Mouse (Mus musculus): ENCODE results near the gene Olfr1564. TPM values are rescaled to one million over a fixed set of nuclear protein-coding genes. Genes with fewer than 3 reads are reported as not detected.
"Not testable (repeated sequence)": the region's sequence is repeated elsewhere in the genome, so short reads cannot be mapped to it uniquely, and the experiment has no call there.

The Olfr1564 gene
- total RNA-seq (2014; rRNA removed) (0.21 and 1.2 TPM in 2 replicates), polyA plus RNA-seq (2015; fragmentation: Nextera tagmentation; extraction: Ambion mirVana) (not detected in 2 replicates)

DNA sequence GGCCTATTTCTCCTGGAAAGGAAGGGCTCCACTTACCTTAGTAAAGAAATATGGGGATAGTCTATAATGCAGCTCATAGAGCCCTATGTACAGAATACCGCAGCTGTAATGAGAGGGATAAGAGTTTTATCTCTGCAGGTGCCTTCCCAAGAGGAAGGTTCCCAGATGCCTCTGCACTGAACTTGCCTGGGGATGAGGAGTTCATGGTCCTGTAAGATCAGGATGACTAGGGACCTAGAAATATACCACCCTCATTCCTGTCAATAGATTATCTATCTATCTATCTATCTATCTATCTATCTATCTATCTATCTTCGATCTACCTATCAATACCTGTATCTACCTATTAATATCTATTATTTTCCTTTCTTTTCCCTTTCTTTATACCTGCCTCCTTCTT lies at the start of gene Olfr1564:
Olfr1564 (minus strand) TSS at position 101 of the 400 bp plus-strand sequence.
- no peak for DNase-seq (ENCODE audit: low spot score)
- H3K36me3 ChIP-seq (ENCODE audit: insufficient read depth, low read length), result no peaks in the 10 kb centered on the region
- 90% methylated on average over 2 of the region's 2 CpGs for WGBS
- no peak within 1 kb of the TSS for H3K27ac ChIP-seq
- peaks cover 11% of the 10 kb centered on the region; the same call in 1 of the 2 replicates for H3K9me3 ChIP-seq (ENCODE audit: low read length)
- H3K27me3 ChIP-seq (ENCODE audit: insufficient read depth, low read length), result no peaks in the 10 kb centered on the region
- H3K4me1 ChIP-seq (ENCODE audit: insufficient read depth, low read length), result no peaks in the 10 kb centered on the region
- ATAC-seq, result no peak
- H3K4me3 ChIP-seq (ENCODE audit: low read length), result no peak within 1 kb of the TSS
- no peak within 1 kb of the TSS for H3K9ac ChIP-seq (replicated peaks; ENCODE audit: low read length)
- H3K4me2 ChIP-seq (ENCODE audit: low read depth, low read length), result no peak within 1 kb of the TSS
- no peak for TF ChIP-seq CTCF (IDR thresholded peaks at IDR 0.05; ENCODE audit: low read depth)

GRCm38 (mm10) chr17:33268907-33269306 lies 47.4 kb upstream of the Olfr1564 start:
- H3K4me2 ChIP-seq (ENCODE audit: low read depth, low read length), result no peak overlapping the region
- no peaks in the 10 kb centered on the region for H3K9me3 ChIP-seq (ENCODE audit: low read length)
- 89% methylated on average over 9 of the region's 9 CpGs for WGBS
- no peak overlapping the region for H3K4me3 ChIP-seq (ENCODE audit: low read length)
- H3K36me3 ChIP-seq (ENCODE audit: insufficient read depth, low read length), result no peaks in the 10 kb centered on the region
- no peak for ATAC-seq
- DNase-seq (ENCODE audit: low spot score), result no peak
- H3K27me3 ChIP-seq (ENCODE audit: insufficient read depth, low read length), result no peaks in the 10 kb centered on the region; the same call in 1 of the 2 replicates
- no peak for TF ChIP-seq CTCF (IDR thresholded peaks at IDR 0.05; ENCODE audit: low read depth)
- H3K4me1 ChIP-seq (ENCODE audit: insufficient read depth, low read length), result no peaks in the 10 kb centered on the region
- H3K9ac ChIP-seq (replicated peaks; ENCODE audit: low read length), result no peak overlapping the region
- no peak overlapping the region for H3K27ac ChIP-seq

DNA sequence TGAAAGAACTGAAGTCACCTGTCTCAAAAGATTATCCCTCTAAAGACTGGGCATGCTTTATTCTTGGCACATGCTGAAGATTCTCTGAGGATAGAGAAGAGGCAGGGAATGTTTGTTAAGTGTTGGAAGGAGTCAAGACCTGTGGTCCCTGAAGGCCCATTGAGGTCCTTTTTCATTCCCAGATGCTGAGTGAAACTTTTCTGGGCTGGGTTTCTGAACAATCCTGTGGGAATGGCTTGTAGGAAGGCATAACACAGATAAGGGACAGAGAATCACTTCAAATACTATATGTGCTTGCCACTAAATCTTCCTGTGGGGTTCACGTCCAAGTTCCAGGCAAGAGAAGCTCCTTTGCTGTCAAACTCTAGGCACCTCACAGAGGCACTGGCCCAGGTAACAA lies 42.9 kb upstream of the Olfr1564 start, which contains the start of gene Olfr63:
Olfr63 (plus strand) TSS at position 301 of the 400 bp plus-strand sequence.
- TF ChIP-seq CTCF (IDR thresholded peaks at IDR 0.05; ENCODE audit: low read depth), result no peak
- WGBS, result 81% methylated on average over 1 of the region's 1 CpGs
- DNase-seq (ENCODE audit: low spot score), result no peak
- Histone ChIP-seq H3K4me1 (ENCODE audit: insufficient read depth, low read length) (no peaks in the 10 kb centered on the region), H3K9ac (replicated peaks; ENCODE audit: low read length) (no peak within 1 kb of the TSS), H3K36me3 (ENCODE audit: insufficient read depth, low read length) (no peaks in the 10 kb centered on the region), H3K27me3 (ENCODE audit: insufficient read depth, low read length) (no peaks in the 10 kb centered on the region; the same call in 1 of the 2 replicates), H3K4me3 (ENCODE audit: low read length) (no peak within 1 kb of the TSS), H3K4me2 (ENCODE audit: low read depth, low read length) (no peak within 1 kb of the TSS), H3K9me3 (ENCODE audit: low read length) (no peaks in the 10 kb centered on the region), H3K27ac (no peak within 1 kb of the TSS)
- ATAC-seq, result no peak

DNA sequence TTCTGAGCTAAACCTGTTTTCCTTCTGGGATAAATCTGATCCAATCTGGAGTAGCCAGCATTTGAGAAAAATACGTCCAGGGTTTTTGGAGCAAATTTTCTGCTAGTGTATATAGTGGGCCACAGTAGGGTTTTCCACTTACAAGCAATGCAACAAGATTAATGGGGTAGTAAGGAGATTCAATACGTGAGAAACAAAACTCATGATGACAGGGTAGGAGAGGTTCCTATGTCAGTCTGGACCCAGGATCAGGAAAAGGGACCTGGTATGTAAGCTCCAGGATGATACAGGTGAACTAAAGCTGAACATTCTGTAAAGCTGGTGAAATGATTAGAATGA lies 33.8 kb upstream of the Olfr1564 start:
- H3K36me3 ChIP-seq (ENCODE audit: insufficient read depth, low read length); H3K4me1 ChIP-seq (ENCODE audit: insufficient read depth, low read length); H3K4me3 ChIP-seq (ENCODE audit: low read length); ATAC-seq; H3K4me2 ChIP-seq (ENCODE audit: low read depth, low read length); DNase-seq (ENCODE audit: low spot score); H3K27ac ChIP-seq; H3K27me3 ChIP-seq (ENCODE audit: insufficient read depth, low read length); H3K9ac ChIP-seq (replicated peaks; ENCODE audit: low read length); H3K9me3 ChIP-seq (ENCODE audit: low read length): not testable (repeated sequence)
- no CpG with 5 or more reads among the region's 2 CpGs for WGBS

DNA sequence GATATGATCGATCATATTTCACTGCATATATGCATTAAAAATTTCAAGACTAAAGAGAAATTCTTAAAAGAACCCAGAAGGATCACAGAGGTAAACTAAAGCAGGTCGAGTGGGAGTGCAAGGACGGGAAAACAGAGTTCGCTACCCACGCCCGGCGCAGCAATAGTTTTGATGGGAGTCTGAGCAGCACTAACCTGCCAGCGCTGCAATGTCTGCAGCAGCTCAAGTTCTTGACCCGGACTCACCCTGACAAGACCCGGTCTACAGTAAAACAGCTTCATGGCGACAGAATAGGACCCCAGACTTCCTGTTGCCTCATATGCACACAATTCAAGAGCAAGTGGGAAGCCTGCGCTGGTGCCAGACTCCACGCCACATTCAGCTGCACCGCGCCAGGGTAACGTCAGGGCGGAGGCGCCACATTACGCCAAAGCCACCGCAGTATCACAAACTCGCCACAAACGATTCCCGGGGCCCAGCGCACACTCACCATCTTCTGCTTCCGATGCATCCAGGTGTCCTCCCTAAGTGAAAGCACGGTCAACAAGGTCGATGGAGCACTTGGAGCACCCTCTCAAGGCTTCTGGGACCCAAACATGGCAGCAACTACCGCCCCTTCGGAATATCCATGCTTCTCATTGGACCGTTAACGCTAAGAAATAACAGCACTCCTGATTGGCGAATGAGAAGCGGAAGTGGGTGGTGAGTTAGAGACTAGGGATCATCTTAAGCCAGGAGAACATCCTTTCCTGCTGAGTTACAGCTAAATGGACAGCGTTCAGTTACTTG lies 33.2 kb upstream of the Olfr1564 start, which contains the start of gene Zfp955a:
Zfp955a (minus strand) TSS at position 616 of the 789 bp plus-strand sequence.
- H3K27me3 ChIP-seq (ENCODE audit: insufficient read depth, low read length); H3K4me1 ChIP-seq (ENCODE audit: insufficient read depth, low read length); H3K9ac ChIP-seq (replicated peaks; ENCODE audit: low read length); H3K27ac ChIP-seq; H3K9me3 ChIP-seq (ENCODE audit: low read length); DNase-seq (ENCODE audit: low spot score); H3K4me3 ChIP-seq (ENCODE audit: low read length); H3K36me3 ChIP-seq (ENCODE audit: insufficient read depth, low read length): not testable (repeated sequence)
- 0 out of 2 replicates have a peak within 1 kb of the TSS, but pooled peaks have one; percentile 13 for H3K4me2 ChIP-seq (ENCODE audit: low read depth, low read length)
- 63% methylated on average over 1 of the region's 34 CpGs for WGBS
- peak; percentile 100 for ATAC-seq

DNA sequence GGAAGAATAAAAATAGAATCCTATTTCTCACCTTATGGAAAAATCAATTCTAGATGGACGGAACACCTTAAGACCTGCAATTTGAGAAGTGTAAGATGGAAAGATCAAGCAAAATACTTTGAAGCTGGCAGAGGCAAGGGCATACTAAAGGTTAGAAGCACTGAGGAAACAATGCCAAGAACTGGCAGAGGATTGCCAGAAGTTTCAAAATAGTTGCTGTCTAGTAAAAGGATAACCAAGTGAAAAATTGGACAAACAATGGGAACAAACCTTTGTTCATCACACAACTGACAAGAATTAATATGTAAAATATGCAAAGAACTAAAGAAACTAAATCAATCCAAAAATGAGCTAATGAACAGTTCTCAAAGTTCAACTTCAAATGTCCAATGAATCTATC lies 15.2 kb upstream of the Olfr1564 start:
- H3K4me3 ChIP-seq (ENCODE audit: low read length); H3K9ac ChIP-seq (replicated peaks; ENCODE audit: low read length); H3K4me2 ChIP-seq (ENCODE audit: low read depth, low read length); H3K27ac ChIP-seq; H3K9me3 ChIP-seq (ENCODE audit: low read length); DNase-seq (ENCODE audit: low spot score); ATAC-seq; H3K27me3 ChIP-seq (ENCODE audit: insufficient read depth, low read length); H3K4me1 ChIP-seq (ENCODE audit: insufficient read depth, low read length): not testable (repeated sequence)
- H3K36me3 ChIP-seq (ENCODE audit: insufficient read depth, low read length), result peaks cover 10% of the 10 kb centered on the region; the same call in 1 of the 2 replicates
- WGBS, result 98% methylated on average over 1 of the region's 1 CpGs

- not testable (repeated sequence) for ATAC-seq; DNase-seq (ENCODE audit: low spot score); H3K4me3 ChIP-seq (ENCODE audit: low read length); H3K27ac ChIP-seq; H3K27me3 ChIP-seq (ENCODE audit: insufficient read depth, low read length); H3K9ac ChIP-seq (replicated peaks; ENCODE audit: low read length); H3K4me2 ChIP-seq (ENCODE audit: low read depth, low read length); H3K4me1 ChIP-seq (ENCODE audit: insufficient read depth, low read length); H3K9me3 ChIP-seq (ENCODE audit: low read length); H3K36me3 ChIP-seq (ENCODE audit: insufficient read depth, low read length)
- no CpG with 5 or more reads among the region's 2 CpGs for WGBS
Measured at GRCm38 (mm10) chr17:33191002-33191401, 30.5 kb downstream of the Olfr1564 start, which contains the start of gene Olfr239. Gene Olfr239 (plus strand): TSS chr17:33191302.

DNA sequence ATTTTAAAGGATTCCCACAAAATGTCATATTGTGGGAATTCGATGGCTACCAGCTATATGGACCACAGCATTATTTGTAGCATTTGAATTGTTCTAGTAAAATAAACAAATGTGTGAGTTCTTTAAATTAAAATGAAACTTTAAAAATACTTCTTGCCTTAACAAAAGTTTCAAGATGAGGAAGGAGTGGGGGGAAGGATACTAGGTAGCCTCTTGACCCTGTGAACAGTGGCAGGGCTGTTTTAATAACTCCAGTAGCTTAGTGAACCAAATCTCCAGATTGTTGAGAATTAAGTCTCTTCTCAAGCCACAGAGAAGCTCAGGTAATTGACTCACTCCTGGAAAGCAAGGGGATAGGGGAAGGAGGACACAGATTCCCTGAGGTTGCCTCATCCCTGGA lies 53.3 kb downstream of the Olfr1564 start, which contains the start of gene Olfr55:
Olfr55 (plus strand) TSS at position 301 of the 400 bp plus-strand sequence.
- not testable (repeated sequence) for H3K27me3 ChIP-seq (ENCODE audit: insufficient read depth, low read length); H3K9ac ChIP-seq (replicated peaks; ENCODE audit: low read length); H3K9me3 ChIP-seq (ENCODE audit: low read length); H3K36me3 ChIP-seq (ENCODE audit: insufficient read depth, low read length); H3K4me3 ChIP-seq (ENCODE audit: low read length); H3K4me2 ChIP-seq (ENCODE audit: low read depth, low read length); H3K4me1 ChIP-seq (ENCODE audit: insufficient read depth, low read length); H3K27ac ChIP-seq; ATAC-seq; DNase-seq (ENCODE audit: low spot score)
- 84% methylated on average over 1 of the region's 1 CpGs for WGBS

Data from hindbrain, postnatal 0 days (tissue).